Mouse (Mus musculus) kidney, adult 2 months (tissue): ENCODE results near the gene Hist3h2a.

Source experiments
- CTCF ChIP-seq: fragments of 200-500 bp; conservative IDR thresholded peaks from 2 replicates; pipeline ENCODE4 v1.5.1; 2011; ENCODE audit warnings: low read depth, mild to moderate bottlenecking, control low read depth, low read length, moderate library complexity, mixed read lengths; ENCODE audit not compliant: insufficient read depth, insufficient read length
- POLR2A ChIP-seq: fragments of 200-500 bp; IDR thresholded peaks from one replicate; pipeline ENCODE4 v1.6.1; 2011; ENCODE audit warnings: low read depth, low read length, control low read depth

- TF ChIP-seq CTCF: no peak
- no peak for TF ChIP-seq POLR2A
These were observed 4.8 kb downstream of the Hist3h2a start for GRCm38 (mm10) chr11:58959186-58959825.
